Mouse (Mus musculus): ENCODE data around the gene Cmah.

- no peak for TF ChIP-seq CTCF (IDR thresholded peaks at IDR 0.05; ENCODE audit: control insufficient read depth, insufficient read depth, low read length)
- TF ChIP-seq POLR2A (IDR thresholded peaks at IDR 0.05; ENCODE audit: borderline replicate concordance, control insufficient read depth, low read depth, low read length): no peak
These were observed 15.9 kb upstream of the Cmah start for GRCm38 (mm10) chr13:24311011-24311940.
